Mouse (Mus musculus): ENCODE data around the gene Tlcd1. TPM values are rescaled to one million over a fixed set of nuclear protein-coding genes. Genes with fewer than 3 reads are reported as not detected.

The Tlcd1 gene
- total RNA-seq, 2 experiments from 2014 or later = 24.4 to 27.7 TPM

GRCm38 (mm10) chr11:78168541-78169468 is 7.7 kb upstream of the Tlcd1 start:
- TF ChIP-seq CTCF (IDR thresholded peaks at IDR 0.05) = no peak
- no peak for DNase-seq (ENCODE audit: extremely low spot score in 1 of 2, low spot score in 2 of 2)
- Histone ChIP-seq H3K27ac (no peak overlapping the region), H3K4me3 (no peak overlapping the region)
- intact Hi-C loops (cut with DNase I) = no loop called here

- intact Hi-C loops (cut with DNase I) = no loop called here
- no peak overlapping the region for H3K4me3 ChIP-seq
- TF ChIP-seq CTCF (IDR thresholded peaks at IDR 0.05) = no peak
- H3K27ac ChIP-seq = no peak overlapping the region
- DNase-seq (ENCODE audit: extremely low spot score in 1 of 2, low spot score in 2 of 2) = no peak
Measured at GRCm38 (mm10) chr11:78170306-78170705, 6.2 kb upstream of the Tlcd1 start.

- intact Hi-C loops (cut with DNase I) = no loop called here
- H3K4me3 ChIP-seq = no peak overlapping the region
- H3K27ac ChIP-seq = no peak overlapping the region
- DNase-seq (ENCODE audit: extremely low spot score in 1 of 2, low spot score in 2 of 2) = no peak
- TF ChIP-seq CTCF (IDR thresholded peaks at IDR 0.05) = peak; percentile 18
Measured at GRCm38 (mm10) chr11:78171328-78171727, 5.2 kb upstream of the Tlcd1 start.

GRCm38 (mm10) chr11:78172034-78172747 is 4.3 kb upstream of the Tlcd1 start:
- H3K27ac ChIP-seq = no peak overlapping the region
- TF ChIP-seq CTCF (IDR thresholded peaks at IDR 0.05) = peak; percentile 8; the same call in 1 of the 2 replicates
- intact Hi-C loops (cut with DNase I) = no loop called here
- no peak overlapping the region for H3K4me3 ChIP-seq
- DNase-seq (ENCODE audit: extremely low spot score in 1 of 2, low spot score in 2 of 2) = no peak

GRCm38 (mm10) chr11:78172748-78173383 is 3.6 kb upstream of the Tlcd1 start:
- DNase-seq (ENCODE audit: extremely low spot score in 1 of 2, low spot score in 2 of 2) = no peak
- intact Hi-C loops (cut with DNase I) = no loop called here
- no peak overlapping the region for H3K4me3 ChIP-seq
- no peak for TF ChIP-seq CTCF (IDR thresholded peaks at IDR 0.05)
- H3K27ac ChIP-seq = no peak overlapping the region

GRCm38 (mm10) chr11:78174506-78174905 is 2.0 kb upstream of the Tlcd1 start:
- no peak for DNase-seq (ENCODE audit: extremely low spot score in 1 of 2, low spot score in 2 of 2)
- TF ChIP-seq CTCF (IDR thresholded peaks at IDR 0.05) = no peak
- intact Hi-C loops (cut with DNase I) = no loop called here
- Histone ChIP-seq H3K4me3 (no peak overlapping the region), H3K27ac (no peak overlapping the region)

GRCm38 (mm10) chr11:78175771-78176401 is 625 bp upstream of the Tlcd1 start:
- no peak for DNase-seq (ENCODE audit: extremely low spot score in 1 of 2, low spot score in 2 of 2)
- intact Hi-C loops (cut with DNase I) = loop anchor here (2.0 to 5.0 kb wide), 2 partner anchors 17 to 139 kb away; partner anchors contain the start of gene Flot2
- Histone ChIP-seq H3K4me3 (peak overlapping the region; percentile 58), H3K27ac (no peak overlapping the region; the same call in 1 of the 2 replicates)
- TF ChIP-seq CTCF (IDR thresholded peaks at IDR 0.05) = peak; percentile 12; the same call in 1 of the 2 replicates

GRCm38 (mm10) chr11:78176905-78177331 is 407 bp downstream of the Tlcd1 start:
- TF ChIP-seq CTCF (IDR thresholded peaks at IDR 0.05) = no peak
- DNase-seq (ENCODE audit: extremely low spot score in 1 of 2, low spot score in 2 of 2) = no peak
- peak overlapping the region; percentile 58 for H3K4me3 ChIP-seq
- intact Hi-C loops (cut with DNase I) = loop anchor here (1.0 to 5.0 kb wide), 3 partner anchors 18 to 140 kb away; partner anchors contain the start of gene Flot2
- no peak overlapping the region; the same call in 1 of the 2 replicates for H3K27ac ChIP-seq

- Histone ChIP-seq H3K27ac (0 out of 2 replicates have a peak overlapping the region, but pooled peaks have one; percentile 2), H3K4me3 (peak overlapping the region; percentile 58)
- DNase-seq (ENCODE audit: extremely low spot score in 1 of 2, low spot score in 2 of 2) = no peak
- TF ChIP-seq CTCF (IDR thresholded peaks at IDR 0.05) = no peak
- intact Hi-C loops (cut with DNase I) = loop anchor here (1.0 to 5.0 kb wide), 3 partner anchors 19 to 140 kb away; partner anchors contain the start of gene Flot2
Measured at GRCm38 (mm10) chr11:78177437-78177836, 926 bp downstream of the Tlcd1 start.

GRCm38 (mm10) chr11:78177903-78178858 is 1.7 kb downstream of the Tlcd1 start:
- intact Hi-C loops (cut with DNase I) = loop anchor here (1.0 to 5.0 kb wide), 3 partner anchors 19 to 141 kb away; partner anchors contain the start of gene Flot2
- TF ChIP-seq CTCF (IDR thresholded peaks at IDR 0.05) = peak; percentile 99
- H3K4me3 ChIP-seq = peak overlapping the region; percentile 52
- peak overlapping the region; percentile 80 for H3K27ac ChIP-seq
- DNase-seq (ENCODE audit: extremely low spot score in 1 of 2, low spot score in 2 of 2) = peak; percentile 92 to 95
